Mouse (Mus musculus) embryo, embryonic 10 days (tissue): Measurements from ENCODE around the gene D930020B18Rik.
A peak's percentile ranks its signal among the peaks of the same experiment; 100 is the strongest.

Experiments used
- DNase-seq: peaks from one replicate; pipeline ENCODE4 v3.0.0-alpha.2; 2015; ENCODE audit warnings: low spot score

Gene D930020B18Rik

DNA sequence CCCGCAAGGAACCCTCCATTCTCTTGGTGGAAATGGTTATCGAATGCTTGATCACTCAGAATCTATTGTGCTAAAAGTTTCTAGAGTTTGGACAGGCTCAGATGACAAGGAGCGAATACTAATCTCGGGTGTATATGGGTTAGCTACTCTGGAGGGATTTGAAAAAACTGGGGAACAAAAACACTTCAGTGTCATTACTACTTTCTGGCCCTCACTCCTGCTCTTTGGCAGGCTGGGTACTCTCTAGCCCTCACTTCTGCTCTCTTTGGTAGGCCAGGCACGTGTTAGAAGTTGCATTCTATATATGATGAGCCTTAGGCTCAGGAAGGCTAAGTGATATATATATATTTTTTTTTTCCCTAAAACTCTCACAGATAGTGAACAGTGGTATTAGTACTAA, 1.8 kb upstream of the D930020B18Rik start:
- DNase-seq: no peak

DNA sequence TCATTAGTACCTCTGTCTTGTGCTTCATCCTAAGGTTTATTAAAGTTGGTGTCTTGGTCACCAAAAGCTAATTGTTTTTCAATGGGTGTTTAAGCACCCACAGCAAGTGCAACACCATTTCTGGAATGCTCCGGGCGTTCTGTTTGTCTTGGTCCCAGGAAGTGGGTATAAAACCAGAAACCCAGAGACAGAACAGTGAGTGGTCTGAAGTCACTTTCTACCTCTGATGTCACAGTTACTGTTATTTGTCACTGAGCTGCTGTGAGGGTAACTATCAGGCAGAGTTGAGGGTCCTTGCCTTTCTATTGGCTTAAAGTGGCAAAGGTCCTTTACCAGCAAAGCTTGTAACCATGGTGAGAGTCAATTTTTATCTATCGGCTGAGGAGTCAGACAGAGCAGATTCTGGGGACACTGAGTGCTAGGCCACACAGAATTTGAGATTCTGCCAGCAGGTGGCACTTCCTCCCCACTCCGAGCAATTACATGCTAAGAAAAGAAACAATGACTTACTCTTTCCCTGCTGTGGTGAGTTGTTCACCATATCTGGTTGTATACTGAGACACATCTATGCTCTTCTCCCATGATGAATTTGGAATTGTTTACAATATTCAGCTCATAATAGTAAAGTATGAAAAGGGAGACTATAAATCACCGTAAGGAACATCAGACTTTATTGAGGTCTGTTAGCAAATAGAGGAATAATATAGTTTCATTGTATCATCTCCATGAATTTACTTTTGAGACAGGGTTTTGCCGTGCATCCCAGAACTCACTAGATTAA, 1.0 kb upstream of the D930020B18Rik start:
- peak; percentile 77 for DNase-seq

DNA sequence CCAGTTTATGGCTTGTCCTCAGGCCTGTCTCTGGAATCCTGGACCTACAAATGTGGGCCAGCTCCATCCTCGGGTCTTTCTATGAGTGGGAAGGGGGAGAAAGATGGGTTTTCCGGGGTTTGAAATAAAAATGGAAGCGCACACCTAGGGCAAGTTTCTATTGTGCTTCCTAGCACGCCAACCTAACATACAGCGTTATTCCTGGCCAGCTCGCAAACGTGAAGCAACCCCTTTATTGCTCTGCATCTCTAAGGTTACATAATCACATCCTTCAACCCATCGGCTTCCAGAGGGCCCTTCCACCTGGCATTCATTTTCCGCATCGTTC, 480 bp upstream of the D930020B18Rik start:
- DNase-seq: no peak

DNA sequence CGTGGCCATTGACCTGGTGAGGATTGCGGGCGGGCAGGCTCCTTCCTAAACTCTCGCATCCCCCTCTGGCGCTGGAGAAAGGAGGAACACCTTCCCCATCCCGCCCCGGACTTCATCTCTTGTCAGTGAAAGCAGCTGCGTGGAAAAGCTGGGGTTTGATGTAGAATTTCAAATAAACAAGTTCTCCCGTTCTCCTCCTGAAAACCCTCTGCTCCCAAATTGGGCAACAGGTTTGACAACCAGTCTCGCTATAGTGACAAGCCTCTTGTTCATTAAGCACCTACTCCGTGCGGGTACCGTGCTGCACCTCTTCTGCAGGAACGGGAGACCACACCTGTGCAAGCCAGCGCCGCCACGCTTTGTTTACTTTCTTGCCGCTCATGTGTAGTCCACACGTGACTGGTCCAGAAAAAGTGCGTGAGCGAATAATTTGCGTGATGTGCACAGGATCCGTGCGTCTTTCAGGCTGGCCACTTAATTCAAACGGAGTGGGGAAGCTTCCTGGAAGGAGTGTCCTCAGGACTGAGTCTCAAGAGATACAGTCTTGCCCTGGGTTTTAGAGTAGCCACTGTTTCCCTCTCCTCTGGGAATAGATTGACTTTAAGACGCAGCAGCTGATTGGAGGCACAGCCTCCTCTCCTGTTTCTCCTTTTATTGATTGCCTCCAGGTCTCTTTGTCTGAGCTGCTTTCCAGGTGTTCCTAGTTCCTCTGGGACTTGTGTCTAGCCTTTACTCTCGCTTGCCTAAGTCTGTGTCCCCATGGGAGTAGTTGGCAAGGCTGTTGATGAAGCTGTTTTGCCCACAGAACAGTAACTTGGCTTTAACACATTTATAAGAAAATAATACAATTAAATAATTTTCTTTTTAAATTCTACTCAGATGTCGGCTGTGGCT, 913 bp downstream of the D930020B18Rik start:
- peak; percentile 13 for DNase-seq

DNA sequence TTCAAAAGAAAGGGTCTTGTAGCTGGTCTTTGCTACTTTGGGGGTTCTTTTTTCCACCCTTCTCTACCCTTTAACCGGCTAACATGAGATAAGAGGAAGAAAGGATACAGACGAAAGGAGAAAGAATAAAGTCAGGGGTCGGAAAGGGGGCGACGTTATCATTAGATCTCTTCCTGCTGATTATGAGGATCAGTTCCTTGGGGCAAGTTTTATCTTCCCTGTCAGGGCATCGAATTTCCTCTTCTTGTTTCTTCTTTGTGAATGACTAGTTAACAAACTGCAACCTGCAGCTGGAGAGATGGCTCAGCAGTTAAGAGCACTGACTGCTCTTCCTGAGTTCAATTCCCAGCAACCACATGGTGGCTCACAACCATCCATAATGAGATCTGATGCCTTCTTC, 4.9 kb downstream of the D930020B18Rik start:
- DNase-seq: no peak

DNA sequence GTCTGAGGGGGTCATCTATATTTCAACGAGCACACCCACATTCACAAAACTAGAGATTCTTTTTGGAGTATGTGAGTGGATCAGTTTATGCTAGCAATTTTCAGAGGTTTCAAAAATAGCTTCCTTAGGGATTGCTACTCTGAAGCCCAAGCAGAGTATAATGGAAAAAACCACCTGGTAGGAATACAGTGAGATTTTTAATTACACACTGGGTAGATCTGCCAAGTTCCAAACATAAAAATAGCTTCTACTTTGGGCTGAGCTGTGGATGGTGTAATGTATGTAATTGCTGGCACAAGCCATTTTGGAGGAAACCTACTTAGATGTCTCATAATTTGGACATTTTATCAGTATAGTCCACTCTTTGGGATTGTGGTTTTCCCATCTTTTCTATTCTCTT, 11.7 kb downstream of the D930020B18Rik start:
- no peak for DNase-seq

DNA sequence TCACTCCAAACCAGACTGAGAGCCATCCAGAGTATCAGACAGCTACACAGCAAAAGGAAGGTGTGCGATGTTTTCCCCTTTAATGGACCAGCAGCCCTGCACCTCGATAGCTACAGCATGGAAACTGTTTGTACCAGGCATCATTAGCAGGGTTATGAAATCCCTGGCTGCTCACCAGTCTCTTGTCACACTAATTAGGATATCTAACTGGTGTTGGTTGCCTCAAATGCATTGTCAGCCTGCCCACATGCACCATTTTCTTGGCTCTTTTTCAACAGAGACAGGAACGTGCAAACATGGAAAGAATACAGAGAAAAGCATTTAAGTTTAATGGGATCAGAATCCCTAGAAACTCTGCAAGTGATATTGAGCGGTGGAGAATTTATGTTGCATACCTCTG, 14.5 kb downstream of the D930020B18Rik start:
- DNase-seq: no peak

DNA sequence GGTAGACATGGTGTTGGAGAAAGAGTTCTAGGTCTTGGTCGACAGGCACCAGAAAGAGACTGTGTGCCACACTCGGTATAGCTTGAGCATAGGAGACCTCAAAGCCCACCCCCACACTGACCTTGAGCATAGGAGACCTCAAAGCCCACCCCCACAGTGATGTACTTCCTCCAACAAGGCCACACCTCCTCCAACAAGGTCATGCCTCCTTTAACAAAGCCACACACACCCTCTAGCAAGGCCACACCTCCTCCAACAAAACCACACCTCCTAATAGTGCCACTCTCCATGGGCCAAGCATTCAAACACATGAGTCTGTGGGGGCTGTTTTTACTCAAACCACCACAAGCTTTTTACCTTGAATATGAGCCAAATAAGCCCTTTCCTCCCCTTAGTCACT, 21.3 kb downstream of the D930020B18Rik start:
- no peak for DNase-seq

DNA sequence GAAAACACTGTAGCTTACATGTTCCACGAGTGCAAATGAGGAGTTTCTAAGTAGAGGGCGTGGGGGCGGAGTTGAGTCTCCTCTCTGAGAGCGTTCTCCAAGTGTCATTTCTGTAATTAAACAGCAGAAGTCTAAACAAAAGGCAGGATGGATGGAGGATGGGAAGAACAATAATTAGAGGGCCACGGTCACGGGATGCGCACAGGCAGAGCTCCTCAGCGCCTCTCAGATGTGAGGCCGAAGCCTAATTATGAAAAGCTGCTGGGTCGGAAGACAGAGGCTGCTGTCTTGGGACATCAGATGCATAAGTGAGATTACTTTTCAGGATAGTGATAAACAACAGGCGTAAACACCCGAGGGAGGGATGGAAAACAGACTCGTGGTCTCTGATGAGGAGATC, 22.2 kb downstream of the D930020B18Rik start:
- DNase-seq: no peak

DNA sequence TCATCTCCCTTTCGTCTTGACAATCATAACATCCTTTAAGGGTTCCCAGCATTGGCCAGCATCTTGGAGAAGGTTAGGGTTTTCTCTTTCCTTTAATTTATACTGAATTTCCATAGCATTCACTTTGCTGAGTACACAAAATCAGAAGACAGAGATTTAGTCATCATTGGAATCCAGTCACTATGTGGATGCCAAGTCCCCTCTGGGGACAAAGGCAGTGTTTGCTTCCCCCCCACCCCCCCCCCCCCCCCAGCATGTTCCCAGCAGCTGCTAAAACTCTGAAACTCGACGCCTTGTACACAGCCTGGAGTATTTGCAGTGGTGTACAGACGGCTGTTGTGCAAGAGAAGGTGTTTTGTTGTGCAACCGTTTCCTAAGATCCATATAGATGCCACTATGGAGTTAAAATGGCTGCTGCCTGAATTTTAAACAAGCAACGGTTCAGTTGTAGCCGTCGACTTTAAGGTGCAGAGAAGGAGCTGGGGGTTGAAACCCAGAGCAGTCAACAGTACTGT, 24.3 kb downstream of the D930020B18Rik start:
- no peak for DNase-seq

DNA sequence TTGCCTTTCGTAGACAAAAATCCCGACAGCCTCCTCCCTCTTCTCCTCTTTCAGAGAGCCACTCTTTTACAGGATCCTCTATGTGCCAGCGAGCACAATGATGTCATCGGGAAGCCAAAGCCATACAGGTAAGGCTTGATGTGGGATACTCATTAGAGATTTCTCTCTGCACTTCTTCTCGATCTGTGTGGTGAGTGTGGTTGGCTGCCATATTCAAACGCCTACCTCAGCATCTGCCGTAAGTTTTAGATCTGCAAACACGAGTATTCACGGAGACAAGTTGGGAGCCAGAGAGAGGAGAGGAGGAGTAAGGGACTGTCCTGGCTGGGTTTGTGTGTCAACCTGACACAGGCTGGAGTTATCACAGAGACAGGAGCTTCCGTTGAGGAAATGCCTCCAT, 27.7 kb downstream of the D930020B18Rik start:
- no peak for DNase-seq

DNA sequence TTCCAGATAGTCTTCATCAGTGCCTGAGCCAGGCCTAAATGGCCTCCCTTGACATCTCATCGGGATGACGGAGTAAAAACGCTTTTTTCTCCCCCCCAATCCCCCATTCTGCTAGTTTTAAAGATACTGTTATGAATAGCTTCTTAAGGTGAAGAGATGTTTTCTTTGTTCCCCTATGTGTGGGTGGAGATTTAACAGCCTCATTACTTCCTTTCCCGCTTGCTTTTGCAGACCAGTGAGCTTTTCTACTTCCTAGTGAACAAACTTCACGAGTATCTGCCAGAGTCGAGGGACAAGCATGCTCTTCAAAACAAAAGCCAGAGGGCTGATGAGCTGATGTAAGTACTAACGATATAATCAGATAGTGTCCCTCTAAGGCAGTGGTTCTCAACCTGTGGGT, 35.6 kb downstream of the D930020B18Rik start:
- DNase-seq: no peak

DNA sequence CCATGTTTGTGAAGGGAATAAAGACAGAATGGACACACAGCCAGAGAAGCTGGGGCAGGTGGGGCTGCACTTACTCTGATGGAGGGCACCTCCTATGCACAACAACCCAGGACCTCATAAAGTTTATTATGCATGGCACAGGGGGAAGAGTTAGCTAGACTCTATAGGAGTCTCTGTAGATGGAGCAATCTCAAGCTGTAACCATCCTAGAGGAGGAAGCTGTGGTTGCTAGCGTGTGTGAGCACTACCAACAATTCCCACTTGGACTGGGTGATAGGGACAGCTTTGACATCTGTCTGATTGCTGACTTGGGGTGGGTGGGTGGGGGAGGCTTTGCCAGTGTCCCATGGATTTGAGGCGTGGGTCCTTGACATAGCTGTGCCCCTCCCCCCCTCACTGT, 39.5 kb downstream of the D930020B18Rik start:
- no peak for DNase-seq

DNA sequence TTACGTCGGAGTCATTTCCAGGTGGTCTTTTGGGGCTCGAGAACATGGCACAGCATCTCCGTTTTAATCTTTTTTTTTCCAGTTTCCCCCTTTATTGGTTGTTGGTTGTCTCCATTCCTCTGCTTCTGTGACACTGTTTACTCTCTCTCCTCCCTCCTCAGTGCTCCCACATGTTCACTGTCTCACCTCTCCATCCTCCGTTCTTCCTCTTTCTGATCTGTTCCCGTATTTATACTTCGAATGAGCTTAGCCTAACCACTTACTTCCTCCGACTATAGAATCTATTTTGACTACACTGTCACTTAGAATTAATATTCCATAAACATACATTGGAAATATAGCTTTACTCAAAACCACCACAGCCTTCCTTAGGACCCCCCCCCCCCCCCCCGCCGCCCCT, 41.2 kb downstream of the D930020B18Rik start:
- DNase-seq: no peak

DNA sequence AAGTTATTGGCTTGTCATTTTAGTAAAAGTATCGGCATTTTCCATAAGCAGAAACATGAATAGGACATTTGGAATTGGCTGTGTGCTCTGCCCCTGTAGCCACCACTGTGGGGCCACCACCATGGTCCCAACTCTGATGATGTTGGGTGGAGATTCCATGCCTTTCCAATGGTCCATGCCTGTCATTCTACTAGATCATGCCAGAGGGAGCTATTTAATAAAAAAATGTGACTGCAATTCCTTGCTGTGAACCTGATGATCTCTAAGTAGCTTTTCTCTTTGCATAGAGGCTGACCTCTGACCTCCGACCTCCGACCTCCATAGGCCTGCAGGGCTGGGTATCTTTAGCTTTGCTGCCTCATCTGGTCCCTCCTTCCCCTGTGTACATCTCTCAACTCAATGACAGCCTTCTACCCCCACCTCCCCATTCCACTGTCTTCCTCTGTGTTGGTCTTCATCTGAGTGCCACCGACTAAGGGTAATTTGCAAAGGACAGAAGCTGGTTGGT, 44.8 kb downstream of the D930020B18Rik start:
- DNase-seq: peak; percentile 59

DNA sequence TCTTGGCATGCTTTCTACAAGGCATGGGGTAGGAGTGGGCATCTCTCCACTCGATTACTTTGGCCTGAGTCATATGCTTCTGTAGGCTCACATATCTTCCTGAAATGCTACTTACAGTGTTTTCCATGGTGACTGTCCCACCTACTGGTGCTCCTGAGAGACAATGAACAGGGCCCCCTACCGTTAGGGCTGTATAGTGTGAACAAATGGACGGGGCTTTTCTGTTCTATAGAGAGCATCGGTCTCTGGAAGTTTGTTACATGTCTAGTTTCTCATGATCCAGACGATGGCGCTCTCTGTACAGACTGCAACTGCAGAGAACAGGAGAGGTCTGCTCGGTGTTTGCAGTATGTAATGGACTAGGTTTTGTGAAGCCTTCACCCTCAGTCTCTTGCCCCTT, 46.1 kb downstream of the D930020B18Rik start:
- no peak for DNase-seq

DNA sequence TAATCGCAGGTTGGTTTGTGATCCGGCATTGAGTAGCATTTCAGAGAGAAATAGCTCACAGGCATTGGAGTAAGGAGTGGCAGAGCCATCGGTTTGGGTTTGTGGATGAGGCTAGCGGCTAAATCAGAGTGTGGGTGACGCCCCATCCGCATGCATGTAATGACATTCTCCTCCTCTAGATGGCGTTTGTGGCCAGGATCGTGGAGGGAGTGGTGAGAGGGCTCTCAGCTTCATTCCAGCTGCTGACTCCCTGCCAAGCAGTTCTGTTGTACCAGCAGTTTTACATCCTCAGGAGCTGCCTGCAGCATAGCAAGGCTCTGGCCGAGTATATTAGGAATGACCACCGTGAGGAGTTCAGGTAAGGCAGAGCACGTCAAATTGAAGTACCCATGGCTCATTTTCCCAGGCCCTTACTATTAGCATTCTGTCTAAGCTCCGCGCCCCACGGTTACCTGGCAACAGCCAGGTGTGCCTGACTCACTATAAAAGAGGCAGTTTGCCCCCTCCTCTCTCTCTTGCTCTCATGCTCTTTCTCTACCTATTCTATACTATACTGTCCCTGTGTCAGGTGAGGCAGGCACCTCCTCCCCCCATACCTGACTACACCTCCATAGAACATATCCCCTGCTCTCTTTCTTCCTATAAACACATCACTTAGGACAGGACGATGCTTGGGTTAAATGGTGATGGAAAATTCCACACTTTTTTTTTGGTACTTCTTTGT, 48.4 kb downstream of the D930020B18Rik start:
- peak; percentile 90 for DNase-seq

DNA sequence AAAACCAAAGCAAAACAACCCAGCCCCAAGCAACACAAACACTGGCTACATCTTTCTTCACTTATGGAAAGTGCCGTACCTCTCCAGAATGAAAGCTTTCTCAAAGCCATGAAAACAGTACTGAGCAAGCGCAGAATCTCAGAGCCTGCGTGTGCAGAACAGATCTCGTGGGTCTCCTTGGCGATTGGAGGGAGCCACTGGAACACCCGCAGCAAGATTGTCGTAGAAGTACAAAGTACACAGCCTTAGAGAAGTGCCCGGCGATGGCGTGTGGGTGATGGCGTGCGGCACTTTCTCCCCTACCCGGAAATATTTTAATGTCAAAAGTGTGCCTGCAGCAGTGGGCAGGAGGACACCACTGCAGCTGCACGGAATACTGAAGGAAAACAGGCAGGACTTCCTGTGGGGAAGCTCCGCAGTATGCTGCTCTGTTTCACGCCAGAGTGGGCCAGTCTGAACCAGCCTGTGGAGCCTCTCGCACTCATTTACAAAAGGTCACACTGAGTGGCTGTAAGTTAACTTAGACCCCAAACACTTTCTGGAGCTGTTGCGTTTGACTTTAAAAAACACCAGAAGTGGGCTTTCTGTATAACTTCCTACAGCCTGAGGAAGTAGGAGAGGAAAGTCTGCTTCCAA, 51.7 kb downstream of the D930020B18Rik start:
- peak; percentile 15 for DNase-seq

DNA sequence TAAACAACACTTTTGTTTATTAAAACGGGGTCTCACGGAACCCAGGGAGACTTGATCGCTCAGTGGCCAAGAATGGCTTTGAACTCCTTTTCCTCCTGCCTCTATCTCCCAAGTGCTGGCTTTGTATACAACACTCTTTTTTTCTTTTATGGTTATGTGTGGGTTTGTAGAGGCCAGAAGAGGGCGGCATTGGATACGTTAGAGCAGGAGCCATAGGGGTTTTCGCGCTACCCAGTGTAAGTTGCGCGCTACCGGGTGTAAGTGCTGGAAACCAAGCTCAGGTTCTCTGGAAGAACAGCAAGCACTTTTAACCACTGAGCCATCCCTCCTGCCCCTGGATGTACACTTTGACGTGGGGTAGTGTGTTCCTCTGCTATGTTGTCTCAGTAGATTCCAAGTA, 53.2 kb downstream of the D930020B18Rik start:
- peak; percentile 18 for DNase-seq

DNA sequence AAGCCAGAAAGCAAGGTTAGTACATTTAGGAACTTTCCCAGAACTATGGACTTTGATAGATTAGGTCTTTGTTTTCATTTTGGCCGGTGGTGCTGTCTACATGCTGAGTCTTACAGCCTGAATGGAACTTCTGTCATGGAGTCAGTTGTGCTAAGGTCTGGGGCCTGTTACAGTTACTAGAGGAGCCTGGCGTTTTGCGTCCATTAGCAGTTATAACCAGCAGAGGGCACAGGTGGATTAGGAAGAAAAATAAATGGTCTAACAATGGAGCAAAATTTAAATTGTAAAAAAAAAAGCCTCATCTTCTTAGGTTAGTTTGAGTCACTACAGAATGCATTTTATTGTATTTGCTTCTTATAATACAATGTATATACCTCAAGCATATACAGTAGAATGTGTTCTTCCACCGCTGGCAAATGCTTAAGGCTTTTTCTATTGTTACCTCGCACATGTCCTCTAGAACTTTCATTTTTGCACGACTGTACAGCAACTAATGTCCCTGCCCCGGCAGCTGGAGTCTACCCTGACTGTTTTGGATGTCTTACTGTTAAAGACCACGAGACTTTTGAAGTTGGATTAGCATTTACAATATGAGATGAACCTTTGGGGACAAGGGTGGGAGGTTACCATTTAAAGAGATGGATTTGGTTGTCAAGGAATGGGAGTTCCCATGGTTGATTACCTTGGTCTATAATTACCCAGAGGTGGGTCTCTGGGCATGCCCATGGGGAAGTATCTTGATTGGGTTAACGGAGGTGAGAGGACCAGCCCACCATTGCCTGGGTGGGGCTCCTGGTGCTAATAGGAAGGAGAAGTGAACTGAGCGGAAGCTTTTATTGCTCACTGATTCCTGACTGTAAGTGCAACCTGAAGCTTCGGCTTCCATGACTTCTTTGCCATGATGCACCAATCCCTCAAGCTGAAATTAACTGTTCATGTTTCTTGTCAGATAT, 60.2 kb downstream of the D930020B18Rik start:
- peak; percentile 60 for DNase-seq

DNA sequence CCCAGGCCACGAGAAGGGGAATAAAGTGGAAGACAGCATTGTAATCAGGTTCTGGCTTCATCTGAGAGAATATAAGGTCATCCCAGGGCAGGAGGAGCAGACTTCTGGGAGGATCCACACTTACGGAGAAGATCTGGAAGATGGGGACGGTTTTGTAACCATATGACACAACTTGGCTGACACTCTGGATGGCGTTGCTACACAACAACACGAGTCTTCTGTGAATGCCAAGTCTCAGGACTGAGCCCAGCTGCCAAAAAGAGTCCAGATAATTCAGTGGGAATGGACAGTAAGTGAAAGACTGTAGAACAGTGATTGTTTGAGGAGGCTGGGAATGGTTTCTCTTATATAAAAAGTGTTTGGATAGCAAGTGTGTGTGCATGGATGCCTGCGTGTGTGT, 62.2 kb downstream of the D930020B18Rik start:
- no peak for DNase-seq
